Mouse (Mus musculus): ENCODE measurements at regions not wholly inside any gene's neighbourhood (a gene's known extent, or its start where the extent isn't known, plus 50 kb on each side); places are given as distances from the start of the nearest gene placed in this dataset.
"Not testable (repeated sequence)": the region's sequence is repeated elsewhere in the genome, so short reads cannot be mapped to it uniquely, and the experiment has no call there.

DNA sequence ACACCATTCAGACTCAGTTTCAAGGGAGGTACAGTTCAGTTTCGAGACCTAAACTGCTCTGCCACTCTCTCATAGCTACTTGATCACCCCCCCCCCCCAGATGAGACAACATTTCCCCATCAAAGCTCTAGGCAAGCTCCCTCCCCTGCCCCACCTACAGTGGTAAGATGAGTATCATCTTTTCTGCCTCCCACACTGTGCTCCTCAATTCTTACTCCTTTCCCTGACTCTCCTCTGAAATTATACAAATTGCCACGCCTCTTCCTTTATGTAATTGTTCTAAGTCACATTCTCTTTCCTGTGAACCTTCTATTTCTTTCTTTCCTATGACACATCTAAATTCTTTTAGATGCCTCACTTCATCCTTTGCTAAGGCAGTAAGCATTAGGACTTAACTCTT, 321.6 kb downstream of the Htr1b start:
- DNase-seq, result no peak
- intact Hi-C loops (cut with DNase I), result no loop called here

DNA sequence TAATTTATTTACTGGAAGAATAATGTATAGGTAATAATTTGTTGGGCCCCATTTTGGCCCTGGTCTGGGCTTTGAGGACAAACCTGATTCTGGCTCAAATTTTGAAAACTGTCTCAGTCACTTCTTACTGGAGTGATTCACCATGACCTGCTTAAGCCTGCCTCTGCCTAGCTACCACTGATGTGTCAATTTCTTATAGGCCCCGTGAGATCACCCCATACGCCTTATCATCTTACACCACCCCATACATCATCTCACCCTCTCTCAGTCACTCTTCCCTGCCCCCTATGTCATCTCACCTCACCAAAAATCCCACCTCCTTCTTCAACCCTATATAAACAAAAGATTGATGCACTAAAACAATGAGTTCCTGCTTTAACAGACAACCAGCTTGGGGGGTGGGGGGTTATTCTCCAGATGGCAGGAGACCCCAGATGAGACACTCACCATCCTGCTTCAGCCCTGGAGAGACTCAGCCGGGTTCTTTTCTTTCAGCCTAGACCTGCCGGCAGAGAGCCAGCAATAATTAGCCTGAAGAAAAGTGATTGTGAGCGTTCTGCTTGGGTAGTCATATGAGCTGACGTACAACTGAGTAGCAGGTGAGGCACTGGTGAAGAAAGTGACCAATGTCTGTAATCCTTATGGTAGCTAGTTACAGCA, 325.0 kb downstream of the Htr1b start:
- no peak for DNase-seq
- intact Hi-C loops (cut with DNase I), result no loop called here

DNA sequence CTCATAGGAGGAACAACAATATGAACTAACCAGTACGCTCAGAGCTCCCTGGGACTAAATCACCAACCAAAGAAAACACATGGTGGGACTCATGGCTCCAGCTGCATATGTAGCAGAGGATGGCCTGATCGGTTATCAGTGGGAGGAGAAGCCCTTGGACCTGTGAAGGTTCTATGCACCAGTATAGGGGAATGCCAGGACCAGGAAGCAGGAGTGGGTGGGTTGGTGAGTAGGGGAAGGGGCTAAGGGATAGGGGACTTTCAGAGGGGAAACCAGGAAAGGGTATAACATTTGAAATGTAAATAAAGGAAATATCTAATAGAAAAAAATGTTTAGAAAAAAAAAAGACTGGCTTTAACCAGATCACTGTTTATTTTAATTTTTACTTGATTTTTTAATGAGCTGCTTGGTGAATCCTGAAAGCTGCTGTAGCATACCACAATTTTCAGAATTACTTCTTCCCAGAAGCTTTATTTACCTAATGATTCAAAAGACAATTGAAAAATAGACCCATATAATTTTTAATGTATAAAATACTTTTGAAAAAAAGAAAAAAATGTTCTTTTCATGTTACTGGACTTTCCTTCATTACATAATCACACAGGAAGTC, 328.1 kb downstream of the Htr1b start:
- no peak for DNase-seq
- intact Hi-C loops (cut with DNase I), result no loop called here

DNA sequence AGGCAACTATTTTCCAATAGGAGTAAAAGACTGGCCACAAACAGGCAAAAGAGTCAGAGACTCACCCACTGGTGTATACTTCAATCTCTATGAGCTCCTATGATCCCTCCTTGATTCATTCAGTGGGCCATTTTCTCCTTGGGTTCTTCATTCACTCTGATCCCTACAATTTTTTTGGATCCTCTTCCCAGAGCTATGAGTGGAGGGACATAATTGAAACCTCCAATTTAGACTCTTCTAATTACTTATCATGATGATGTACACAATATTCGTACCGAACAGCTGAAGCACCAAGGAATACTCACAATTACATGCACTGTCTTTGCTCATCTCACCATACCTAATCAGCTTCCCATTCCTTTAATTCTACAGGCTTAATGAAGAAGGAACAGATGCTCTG, 357.9 kb downstream of the Htr1b start:
- intact Hi-C loops (cut with DNase I), result no loop called here

DNA sequence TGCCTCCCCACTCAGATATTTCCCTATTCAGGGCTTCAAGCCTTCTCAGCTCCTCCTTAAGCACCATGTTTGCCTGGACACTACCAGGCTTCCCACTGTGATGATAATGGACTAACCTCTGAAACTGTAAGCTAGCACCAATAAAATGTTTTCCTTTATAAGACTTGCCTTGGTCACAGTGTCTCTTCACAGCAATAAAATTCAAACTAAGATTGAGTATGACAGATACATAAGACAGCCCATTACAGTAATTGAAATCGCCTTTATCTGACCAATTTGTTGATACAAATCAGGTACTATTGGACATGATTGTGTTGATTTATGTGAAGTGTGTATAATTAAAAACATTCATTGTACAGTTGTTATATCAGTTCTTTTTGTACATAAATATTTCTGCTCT, 358.3 kb downstream of the Htr1b start:
- intact Hi-C loops (cut with DNase I), result no loop called here

More for the DNA sequence above, 357.9 kb downstream of the Htr1b start:
- DNase-seq, result no peak

DNA sequence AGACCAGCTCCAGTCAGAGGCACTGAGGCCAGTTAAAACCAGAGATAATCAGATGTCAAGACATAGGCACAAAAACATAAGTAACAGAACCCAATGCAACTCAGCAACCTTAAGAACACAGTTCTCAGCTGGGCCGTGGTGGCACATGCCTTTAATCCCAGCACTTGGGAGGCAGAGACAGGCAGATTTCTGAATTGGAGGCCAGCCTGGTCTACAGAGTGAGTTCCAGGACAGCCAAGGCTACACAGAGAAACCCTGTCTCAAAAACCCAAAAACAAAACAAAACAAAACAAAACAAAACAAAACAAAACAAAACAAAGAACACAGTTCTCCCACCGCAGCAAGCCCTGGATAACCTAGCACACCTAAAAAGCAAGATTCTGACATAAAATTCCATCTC, 408.7 kb downstream of the Htr1b start:
- DNase-seq; intact Hi-C loops (cut with DNase I): not testable (repeated sequence)

More for the DNA sequence above, 358.3 kb downstream of the Htr1b start:
- no peak for DNase-seq

DNA sequence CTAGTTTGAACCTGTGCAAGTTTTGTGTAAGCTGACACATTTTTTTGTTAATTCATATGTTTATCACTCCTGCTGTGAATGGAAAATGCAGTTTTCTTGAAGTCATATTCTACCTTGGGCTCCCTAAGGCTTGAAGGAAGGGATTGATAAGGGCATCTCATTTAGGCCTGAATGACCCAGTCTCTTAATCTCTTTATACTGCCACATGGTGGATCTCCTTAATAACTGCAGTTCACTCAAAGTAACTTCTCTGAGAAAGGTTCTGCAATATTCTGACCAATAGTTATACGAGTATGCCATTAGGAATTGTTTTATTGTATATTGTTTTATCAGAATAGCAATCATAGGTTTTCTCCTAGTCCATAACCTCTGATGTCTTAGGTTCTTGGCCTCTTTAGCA, 415.7 kb downstream of the Htr1b start:
- intact Hi-C loops (cut with DNase I), result loop anchor here (10.0 kb wide), 1 partner anchor 883 kb away; no protein-coding TSS in a partner anchor
- no peak for DNase-seq

DNA sequence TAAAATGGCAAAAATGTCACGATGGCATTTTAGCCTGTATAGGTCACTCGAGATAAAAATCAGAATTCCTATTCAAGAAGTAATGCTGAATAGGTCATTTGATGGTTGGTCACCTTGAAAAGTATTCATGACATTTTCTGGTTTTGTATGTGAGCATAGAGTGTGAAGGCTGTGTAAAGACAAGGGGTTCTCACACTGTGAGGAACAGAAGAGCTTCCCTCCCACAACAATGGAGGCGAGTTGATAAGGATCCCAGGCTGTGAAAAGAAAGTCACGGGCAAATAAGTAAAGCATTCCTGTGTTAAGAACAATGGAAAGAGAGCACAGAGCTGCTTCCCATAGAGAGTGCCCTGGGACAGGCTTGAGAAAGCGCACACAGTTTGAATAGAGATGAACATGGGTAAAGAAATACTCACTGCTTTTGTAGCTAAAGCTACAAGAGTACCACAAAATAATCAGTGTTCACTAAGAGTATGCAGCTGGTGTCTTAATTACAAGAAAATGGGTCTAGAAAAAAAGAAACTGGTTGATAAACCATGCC, 418.0 kb downstream of the Htr1b start:
- no peak for DNase-seq
- intact Hi-C loops (cut with DNase I), result loop anchor here (10.0 kb wide), 1 partner anchor 881 kb away; no protein-coding TSS in a partner anchor

DNA sequence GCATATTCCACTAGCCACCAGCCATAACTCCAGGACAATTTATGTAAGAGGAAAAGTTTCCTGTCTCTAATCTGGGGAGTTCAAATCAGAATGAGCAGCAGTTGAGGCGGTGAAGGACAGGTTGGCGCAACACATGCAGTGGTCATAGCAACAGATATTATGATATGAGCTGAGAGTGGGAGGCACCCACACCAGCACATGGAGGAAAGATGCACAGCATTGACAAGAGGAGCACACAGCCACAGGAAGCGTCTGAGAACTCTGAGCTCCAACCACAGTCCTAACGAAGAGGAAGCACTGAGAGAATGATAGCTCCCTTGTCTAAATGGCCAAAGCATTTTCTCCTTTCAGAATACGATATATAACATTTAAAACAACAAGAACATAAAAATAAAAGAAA, 418.9 kb downstream of the Htr1b start:
- intact Hi-C loops (cut with DNase I), result loop anchor here (10.0 kb wide), 1 partner anchor 880 kb away; no protein-coding TSS in a partner anchor
- no peak for DNase-seq

DNA sequence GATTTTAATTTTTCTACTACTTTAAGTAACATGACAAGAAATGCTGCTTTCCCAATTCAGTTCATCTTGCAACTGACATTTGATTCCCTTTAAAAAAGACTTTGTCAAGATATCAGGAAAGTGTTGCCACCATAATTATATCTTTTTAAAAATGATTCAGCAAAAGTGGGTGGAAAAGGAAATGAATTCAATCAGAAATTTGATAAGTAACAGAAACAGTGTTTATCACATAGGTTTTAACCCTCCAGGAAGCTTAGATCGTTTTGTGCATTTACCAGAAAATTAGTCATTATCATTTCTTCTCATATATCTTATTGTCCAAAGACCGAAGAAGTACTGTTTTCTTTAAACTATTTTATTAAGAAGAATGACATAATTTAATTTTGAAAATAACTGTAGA, 441.0 kb downstream of the Htr1b start:
- intact Hi-C loops (cut with DNase I), result no loop called here
- no peak for DNase-seq
